Mouse (Mus musculus) layer of hippocampus, postnatal 10 days (tissue): ENCODE results near the gene Klhl12. TPM values are rescaled to one million over a fixed set of nuclear protein-coding genes. Genes with fewer than 3 reads are reported as not detected.
"Not testable (repeated sequence)": the region's sequence is repeated elsewhere in the genome, so short reads cannot be mapped to it uniquely, and the experiment has no call there.

ENCODE experiments used
- DNase-seq, 2 experiments: peaks; one replicate each; pipeline ENCODE4 v3.0.0; 2021; ENCODE audit warnings: low spot score in 2 of 2
- long read RNA-seq: library from polyadenylated mRNA; stranded (forward); transcript quantifications from one replicate; pipeline ENCODE4 v2.0.0, GENCODE M21; 2023
- total RNA-seq, 2 experiments: library from RNA; stranded (reverse); gene quantifications; 2 replicates each; pipeline ENCODE4 v1.2.3; 2021

The Klhl12 gene
- total RNA-seq: 10 to 100 TPM; 37.7 to 39.5 TPM
- long read RNA-seq, transcript Klhl12-201 (12 exons, 3,408 nt): major isoform, 5 of 15 reads
- long read RNA-seq, partial matches to known transcripts: 8 of 15 reads
- long read RNA-seq, other reads (novel, unspliced or antisense): 1 of 15 reads

DNA sequence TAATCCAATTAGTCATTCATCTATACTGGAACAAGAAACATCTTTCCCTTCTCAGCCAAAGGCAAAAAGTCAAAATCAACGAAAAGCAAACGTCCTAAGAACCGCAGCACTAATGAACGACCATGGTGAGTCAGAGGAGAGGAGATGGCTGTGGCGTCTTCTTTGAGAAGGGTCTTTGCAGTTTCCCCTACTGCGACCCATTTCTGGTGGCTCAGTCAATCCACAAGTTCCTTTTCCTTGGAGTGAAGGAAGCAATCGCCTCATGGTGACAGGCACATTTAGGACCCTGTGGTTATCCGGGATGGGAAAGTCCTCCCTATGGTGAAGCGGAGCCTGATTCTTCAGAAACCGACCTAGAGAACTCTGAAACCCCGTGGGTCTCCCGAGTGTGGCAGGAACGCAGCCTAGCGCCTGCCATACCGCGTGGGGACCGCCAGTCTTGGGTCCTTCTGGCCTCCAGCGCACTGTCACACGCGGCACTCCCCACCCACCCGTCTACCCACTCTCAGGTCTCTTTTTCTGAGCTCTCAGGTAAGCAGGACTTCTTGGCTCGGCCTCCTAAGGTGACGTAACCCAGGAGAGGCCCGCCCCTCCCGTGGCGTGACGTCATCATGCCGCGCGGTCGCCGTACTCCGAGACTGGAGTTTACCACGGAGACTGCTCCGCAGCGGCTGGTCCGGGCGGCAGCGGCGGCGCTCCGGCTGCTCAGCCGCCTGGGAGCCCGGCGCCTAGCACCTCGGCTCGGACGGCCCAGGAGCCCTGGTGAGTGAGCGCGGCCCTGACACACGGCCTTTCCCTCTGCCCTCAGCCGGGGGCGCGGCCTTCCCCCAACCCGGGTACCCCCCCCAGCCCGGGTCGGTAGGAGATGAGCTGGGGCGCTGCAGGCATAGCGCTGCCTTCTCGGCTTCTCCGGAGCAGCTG is at the start of gene Klhl12:
Gene Klhl12 (plus strand): TSS at position 628 of the 921 bp plus-strand sequence.
- DNase-seq: peak; percentile 94 to 96

DNA sequence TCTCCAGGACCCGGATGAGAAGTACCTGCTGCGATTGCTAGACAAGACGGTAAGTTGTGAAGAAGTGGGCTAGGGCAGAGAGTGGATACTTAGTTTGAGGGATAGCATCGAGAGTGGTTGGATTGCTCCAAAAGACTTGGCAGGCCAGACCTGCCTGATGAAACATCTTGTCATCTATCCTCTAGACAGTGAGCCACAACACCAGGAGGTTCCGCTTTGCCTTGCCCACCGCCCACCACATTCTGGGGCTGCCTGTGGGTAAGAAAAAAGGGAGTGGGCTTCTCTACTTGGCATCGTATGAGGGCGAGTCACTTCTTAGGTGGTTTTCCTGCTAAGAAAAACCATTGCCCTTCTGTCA is 48.9 kb upstream of the Klhl12 start:
- DNase-seq: no peak

DNA sequence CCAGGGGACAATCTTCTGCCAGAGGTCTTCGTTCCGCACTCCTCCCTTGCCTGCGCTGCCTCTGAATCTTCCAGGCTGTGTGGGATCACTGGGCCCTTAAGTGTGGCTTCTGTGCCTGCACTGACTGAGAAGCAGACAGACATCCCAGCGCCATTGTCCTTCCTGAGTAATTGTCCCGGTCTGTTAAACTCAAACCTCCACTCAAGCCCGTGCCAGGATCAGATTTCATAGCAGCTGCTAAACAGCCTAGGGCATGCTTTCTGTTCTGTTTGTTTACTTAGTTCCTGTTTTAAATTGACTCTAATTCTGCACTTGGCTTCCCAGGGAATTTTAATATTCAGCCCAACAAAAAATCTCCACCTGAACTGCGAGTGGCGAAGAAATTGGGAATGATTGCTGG is 47.3 kb upstream of the Klhl12 start:
- no peak for DNase-seq

DNA sequence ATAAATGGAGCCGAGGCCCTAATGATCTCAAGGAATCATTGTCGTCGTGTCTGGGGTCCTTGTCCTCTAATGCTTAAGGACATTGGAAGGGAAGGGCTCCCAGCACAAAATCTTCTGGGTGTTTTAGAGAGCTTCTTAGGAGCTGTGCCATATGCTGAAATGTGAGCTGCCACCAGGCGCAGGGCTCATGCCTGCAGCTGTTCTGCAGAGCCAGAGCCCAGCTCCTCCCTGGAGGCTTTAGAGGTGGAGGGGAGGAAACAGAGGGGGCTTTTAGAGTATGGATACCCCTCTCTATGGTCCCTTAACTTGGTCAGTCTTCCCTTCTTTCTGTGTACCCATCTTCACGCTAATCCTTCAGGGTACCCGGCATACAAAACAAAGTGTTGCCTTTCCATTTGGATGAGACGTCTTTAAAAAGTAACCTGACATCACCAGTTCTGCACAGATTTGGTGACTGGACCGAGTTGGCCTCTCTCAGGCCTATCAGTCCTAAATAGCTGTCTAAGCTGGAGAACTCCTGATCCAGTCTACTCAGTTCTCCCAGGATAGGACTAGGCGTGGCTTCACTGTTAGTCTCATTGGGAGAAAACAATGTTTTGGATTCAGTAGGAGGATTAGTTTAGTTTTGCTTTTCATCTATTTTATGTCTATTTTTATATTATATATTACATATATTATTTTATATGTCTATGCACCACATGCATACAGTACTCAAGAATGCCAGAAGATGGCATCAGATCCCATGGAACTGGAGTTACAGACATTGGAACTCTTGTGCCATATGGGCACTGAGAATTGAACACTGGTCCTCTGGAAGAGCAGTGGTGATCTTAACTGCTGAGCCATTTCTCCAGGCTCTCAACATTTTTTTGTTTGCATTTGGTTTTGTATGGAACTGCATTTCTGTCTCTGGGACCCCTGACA is 43.4 kb upstream of the Klhl12 start:
- no peak for DNase-seq

DNA sequence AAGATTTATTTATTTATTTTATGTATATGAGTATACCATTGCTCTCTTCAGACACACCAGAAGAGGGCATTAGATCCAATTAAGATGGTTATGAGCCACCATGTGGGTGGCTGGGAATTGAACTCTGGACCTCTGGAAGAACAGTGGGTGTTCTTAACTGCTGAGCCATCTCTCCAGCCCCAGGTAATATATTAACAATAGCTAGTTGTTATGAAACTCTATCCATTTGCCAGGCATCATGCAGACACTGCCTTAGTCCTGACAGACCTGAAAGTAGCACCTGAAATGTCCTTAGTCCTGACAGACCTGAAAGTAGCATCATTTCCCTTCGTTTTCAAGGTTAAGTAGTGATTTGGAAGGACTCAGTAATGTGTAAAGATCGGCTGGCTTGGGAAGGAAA is 41.3 kb upstream of the Klhl12 start:
- DNase-seq: no peak

DNA sequence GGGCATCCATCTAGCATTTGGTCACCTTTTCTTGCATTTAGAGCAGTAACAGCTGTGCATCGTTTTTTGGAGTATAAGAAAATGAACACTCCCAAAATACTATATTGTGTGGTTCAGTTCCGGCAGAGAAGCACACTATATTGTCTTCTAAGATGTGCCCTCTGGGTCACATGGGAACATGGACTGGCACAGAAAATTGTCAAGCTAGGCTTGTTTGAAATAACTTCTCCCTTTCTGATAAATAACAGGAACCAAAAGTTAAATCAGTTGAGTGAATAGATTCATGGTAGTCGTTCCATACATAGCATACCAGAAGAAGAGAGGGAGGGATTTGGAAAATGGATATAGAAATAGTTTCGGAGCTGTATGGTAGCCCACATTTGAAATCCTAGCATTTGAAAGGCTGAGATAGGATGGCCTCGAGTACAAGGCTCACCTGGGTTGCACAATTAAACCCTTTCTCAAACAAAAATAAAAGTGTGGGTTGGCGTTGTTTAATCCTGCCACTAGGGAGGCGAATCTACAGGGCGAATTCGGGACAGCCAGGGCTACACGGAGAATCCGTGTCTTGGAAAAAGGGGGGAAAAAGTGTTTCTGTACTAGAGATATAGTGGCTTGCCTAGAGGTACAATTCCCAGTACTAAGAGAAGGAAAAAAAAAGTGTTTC is 40.7 kb upstream of the Klhl12 start:
- DNase-seq: no peak

DNA sequence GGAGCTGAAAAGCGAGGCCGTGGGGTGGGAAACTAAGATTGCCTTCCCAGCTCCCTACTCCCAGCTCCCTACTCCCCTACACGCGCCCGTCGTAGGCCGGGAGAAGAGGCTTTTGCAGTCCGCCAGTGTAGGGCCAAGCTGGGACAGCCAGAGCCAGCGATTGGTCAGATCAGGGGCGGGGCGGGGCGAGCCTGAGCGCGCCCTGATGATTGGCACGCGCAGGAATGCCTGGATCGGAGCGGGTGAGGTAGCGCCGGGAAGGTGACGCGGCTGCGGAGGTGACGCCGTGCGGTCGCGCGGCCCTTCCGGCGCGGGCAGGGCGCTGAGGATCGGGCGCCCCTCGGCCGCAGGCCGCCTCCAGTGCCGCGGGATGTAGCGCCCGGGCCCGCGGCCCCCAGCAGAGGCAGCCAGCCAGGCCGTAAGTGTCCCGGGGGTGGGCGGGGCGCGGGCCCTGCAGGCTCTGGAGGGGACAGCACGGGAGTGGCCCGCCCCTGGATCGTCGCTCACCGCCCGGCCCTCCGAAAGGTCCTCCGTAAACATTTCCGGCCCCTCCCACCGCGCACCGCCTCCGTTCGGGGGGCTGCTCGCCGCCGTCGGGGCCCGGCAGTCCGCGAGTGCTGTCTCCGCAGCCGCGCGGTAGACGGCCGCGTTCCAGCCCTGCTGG is 40.0 kb upstream of the Klhl12 start, which contains the start of gene Adipor1:
Gene Adipor1 (plus strand): TSS at position 211 of the 664 bp plus-strand sequence.
- peak; percentile 93 to 97 for DNase-seq

DNA sequence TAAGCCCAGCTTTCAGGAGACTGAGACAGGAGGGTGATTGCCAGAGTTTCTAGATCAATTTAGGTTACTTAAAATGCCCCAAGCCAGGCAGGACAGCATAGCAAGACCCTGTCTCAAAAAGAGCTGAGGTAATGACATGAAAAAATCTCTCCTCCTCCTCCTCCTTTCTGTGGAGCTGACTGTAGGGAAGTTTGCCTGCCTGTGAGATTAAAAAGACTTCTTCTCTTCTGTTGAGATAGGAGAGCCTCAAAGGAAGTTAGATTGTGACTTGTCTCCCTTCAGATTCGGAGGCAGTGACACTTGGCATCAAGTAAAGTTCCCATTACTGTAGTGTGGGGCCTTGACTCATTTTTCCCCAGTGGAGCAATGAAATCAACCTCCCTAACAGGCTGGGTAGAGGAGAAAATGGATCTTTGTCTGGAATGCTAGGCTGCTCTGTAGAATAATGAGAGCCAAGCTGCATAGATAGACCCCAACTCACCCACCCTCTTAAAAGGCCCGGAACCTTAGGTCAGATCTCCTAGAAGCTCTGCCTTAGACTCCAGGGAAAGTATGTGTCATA is 36.8 kb upstream of the Klhl12 start:
- no peak for DNase-seq

DNA sequence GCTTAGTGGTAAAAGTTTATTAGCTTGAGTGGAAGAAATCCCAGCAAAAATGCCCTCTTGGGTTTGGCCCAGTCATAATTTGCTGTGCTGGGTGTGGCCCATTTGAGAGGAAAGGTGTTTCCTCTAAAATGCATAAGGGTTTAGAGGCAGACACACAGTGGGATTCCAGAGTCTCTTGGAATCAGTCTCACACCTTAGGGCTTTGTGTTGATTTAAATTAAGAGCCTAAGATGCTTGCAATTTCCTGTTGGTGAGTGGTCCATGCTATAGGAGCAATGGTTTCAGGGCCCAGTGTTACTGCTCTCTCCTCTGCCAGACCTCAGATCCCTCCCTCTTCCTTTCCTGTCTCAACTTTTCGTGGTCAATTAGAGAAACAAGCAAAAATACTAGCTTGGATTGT is 36.2 kb upstream of the Klhl12 start:
- no peak for DNase-seq

DNA sequence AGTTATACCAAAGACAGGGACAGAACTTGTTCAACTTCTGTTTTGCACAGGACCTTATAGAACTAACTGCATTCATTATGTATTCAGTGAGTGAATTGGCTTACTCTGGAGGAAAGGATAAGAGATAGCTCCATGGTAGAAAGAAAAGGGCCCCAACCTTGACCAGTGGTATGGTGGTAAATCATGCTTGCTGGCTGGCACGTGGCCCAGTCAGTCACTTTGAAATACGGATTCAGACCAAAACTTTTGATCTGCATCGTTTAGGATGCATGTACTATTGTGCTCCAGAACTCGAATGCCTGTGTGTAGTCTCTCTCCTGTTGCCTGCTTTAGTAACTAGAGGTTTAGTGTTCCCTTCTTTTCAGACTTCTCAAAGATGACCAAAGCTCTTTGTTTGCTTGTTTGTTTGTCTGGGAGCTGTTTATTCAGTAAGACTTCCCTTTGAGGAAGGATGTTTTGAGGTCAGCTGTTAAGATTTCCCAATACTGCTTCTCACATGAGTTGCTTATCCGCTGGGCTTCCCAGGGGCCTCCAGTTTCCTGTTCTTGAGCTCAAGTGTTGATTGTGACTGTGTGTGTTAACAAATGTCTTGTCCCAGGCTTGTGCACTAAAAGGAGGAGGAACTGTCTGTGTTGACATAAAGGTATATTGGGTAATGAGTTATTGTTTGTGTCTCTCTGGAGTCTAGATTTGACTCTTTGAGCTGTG is 35.4 kb upstream of the Klhl12 start:
- no peak for DNase-seq

DNA sequence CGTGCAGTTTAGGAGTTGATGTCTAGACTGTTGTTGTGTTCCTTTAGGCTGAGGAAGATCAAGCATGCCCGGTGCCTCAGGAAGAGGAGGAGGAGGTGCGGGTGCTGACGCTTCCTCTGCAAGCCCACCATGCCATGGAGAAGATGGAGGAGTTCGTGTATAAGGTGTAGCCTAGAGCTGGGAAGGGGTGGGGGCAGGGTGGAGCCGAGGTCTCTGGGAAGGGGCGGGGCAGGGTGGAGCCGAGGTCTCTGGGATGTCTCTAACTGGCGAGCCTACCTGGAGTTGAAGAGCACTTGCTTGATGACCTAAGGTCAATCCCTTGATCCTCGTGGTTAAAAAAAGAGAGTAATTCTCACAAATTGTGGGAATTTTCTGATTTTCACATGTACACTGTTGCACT is 31.4 kb upstream of the Klhl12 start:
- no peak for DNase-seq

DNA sequence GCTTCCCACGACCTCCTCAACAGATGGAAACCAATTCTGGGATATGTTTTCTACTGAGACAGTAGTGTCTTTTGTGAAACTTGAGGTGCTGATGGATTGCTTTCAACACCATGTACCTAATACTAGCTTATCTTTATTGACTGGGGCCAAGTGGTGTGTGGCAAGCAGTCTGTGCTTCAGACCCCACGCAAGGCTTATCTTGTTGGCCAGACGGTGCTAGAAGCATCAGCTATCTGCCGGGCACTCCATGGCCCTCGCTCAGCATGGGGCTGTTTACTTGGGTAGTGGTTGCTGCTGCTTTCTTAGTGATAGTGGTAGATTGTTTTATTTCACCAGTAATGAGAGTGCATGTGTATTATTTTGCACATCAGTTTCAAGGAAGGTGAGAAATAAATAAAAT is 29.0 kb upstream of the Klhl12 start:
- DNase-seq: no peak

DNA sequence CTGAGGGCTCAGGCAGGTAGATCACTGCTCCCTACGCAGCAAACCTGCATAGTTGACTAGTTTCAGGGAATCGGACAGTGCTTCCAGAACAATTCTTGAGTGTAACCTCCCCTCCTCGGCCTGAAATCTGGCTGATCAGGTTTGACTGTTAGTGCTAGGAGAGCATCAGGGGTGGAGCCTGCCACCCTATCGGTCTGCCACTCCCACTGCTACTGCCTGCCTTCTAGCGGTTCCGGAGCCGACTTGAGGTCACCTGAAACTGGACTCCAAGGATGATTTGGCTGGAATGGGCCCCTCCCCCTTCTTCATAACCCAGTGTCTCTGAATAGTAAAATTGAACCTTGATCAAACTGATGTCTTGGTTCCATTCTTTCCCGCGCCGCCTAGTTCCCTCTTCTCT is 22.3 kb upstream of the Klhl12 start:
- no peak for DNase-seq

DNA sequence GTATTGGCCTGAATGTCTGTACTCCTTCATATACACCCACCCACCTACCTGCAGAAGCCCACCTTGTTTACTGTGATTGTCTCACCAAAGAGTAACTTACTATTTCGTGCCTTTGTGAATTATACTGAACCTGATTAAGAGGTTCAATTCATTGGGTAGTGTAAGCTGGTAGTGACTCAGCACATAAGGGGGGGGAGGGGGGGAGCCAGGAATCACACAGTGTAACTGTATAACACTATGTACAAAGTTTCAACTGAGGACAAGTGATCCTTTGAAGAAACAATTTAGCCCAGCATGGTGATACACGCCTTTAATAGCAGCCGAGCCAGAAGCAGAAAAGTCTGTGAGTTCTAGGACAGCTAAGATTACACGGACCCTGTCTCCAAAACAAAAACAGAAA is 21.9 kb upstream of the Klhl12 start:
- DNase-seq: no peak

DNA sequence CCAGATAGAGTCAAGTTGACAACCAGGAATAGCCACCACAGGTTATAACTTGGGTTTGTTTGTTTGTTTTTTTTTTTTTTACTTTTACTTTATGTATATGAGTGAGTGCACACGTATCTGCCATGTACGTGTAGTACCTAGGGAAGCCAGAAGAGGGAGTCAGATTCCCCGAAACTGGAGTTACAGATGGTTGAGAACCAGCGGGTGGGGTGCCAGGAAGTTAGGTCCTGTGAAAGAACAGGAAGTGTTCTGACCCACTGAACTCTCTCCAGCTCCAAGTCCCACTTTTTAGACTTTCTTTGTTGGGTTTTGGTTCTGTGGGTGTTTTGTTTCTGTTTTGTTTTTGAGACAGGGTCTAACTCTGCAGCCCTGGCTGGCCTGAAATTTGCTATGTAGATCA is 19.9 kb upstream of the Klhl12 start:
- DNase-seq: no peak

DNA sequence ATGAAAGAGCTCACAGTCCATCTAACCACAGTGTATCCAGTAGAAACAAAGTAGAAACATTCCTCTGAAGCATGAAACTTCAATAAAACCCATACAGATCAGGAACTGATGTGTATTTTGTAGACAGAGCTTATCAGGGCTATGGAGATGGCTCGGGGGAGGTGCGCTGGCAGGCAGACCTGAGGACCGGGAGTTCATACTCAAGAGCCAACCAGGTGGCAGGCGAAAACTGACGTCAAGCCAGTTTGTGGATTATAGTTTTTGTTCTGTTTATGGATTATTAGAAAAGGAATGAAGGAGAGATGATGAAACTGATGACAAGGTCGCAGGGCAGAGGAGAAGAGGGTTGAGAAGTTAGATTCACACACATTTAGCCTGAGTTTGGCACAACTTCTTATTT is 14.9 kb upstream of the Klhl12 start:
- no peak for DNase-seq

DNA sequence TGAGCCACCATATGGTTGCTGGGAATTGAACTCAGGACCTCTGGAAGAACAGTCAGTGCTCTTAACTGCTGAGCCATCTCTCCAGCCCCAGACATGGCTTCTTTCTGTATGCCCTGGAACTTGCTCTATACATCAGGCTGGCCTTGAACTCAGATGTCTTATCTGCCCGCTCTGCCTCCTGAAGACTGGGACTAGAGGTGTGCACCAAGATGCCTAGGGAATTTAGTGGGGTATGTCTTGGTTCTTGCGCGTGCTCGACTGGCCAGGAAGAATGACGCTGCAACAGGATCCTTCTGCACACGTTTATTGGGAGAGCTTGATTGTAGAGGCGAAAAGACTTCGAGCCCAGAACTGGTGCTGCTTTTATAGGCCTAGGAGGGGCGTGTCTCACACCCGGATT is 13.6 kb upstream of the Klhl12 start:
- not testable (repeated sequence) for DNase-seq

DNA sequence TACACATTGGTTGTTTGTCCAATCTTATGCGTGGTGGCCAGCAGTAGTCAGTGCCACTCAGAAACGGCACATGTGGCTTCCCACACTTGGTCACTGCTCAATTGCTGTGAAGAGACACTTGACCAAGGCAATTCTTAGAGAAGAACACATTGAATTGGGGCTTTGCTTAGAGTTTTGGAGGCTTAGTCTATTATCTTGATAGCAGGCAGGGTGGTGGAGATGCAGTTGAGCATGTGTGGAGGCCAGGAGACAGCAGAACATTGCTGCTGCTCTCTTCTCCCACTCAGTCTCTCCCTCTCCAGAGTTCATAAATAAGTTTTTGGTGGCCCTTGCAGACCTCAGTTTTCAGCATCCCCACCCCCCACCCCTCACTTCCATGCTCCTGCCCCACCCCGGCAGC is 12.9 kb upstream of the Klhl12 start:
- no peak for DNase-seq

DNA sequence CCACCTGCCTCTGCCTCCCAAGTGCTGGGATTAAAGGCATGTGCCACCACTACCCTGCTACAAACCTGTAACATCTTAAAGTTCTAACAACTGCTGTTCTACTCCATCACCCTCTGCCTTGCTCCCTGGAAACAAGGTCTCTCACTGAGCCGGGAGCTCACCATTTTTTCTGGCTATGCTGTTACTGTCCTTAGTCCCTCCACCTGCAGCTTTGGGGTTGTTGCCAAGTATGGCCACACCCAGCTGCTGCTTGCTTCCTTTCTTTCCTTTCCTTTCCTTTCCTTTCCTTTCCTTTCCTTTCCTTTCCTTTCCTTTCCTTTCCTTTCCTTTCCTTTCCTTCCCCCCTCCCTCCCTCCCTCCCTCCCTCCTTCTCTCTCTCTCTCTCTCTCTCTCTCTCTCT is 12.0 kb upstream of the Klhl12 start:
- DNase-seq: not testable (repeated sequence)

DNA sequence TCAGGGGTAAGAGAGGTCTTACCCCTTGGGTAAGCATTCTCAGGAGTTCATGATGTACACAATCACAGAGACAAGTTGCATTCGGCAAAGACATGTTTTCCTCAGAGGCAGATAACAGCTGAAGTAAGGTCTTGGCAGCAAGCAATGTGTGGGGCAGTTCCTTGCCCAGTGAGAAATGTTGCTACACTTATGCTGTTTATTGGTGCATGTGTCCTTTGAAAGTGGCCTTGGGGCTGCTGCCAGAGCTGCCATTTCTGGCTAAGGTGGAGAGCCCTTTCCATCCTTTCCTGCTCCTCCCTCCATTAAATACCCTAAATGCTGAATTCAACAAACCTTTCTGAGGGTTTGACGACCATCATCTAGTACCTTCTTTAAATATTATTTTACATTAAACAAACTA is 9.9 kb upstream of the Klhl12 start:
- DNase-seq: no peak
